Mouse (Mus musculus): Measurements from ENCODE around the gene Snx22.

GRCm38 (mm10) chr9:66087062-66087461, 17.5 kb upstream of the Snx22 start:
- no peak for TF ChIP-seq TCF12 (IDR thresholded peaks at IDR 0.05; ENCODE audit: insufficient read depth, poor library complexity, severe bottlenecking)
- no peak for TF ChIP-seq POLR2A (IDR thresholded peaks at IDR 0.05; ENCODE audit: insufficient read length, low read depth)
- TF ChIP-seq POLR2AphosphoS2 (IDR thresholded peaks at IDR 0.05; ENCODE audit: insufficient read length, low read depth), result peak; percentile 17
- TF ChIP-seq MAX (IDR thresholded peaks at IDR 0.05; ENCODE audit: low read depth), result no peak
- no peak for TF ChIP-seq TCF3 (IDR thresholded peaks at IDR 0.05; ENCODE audit: insufficient read length, low read depth)
- peak in 2 of 3 experiments; percentile 78 to 81 for TF ChIP-seq MYOD1 (IDR thresholded peaks at IDR 0.05; ENCODE audit: control insufficient read depth in 1 of 3, insufficient read length in 2 of 3, low read depth in 2 of 3)
- TF ChIP-seq SRF (IDR thresholded peaks at IDR 0.05; ENCODE audit: control insufficient read depth, insufficient read length, low read depth), result no peak
- no peak for TF ChIP-seq CEBPB (IDR thresholded peaks at IDR 0.05; ENCODE audit: insufficient read depth, poor library complexity, severe bottlenecking)
- no peak for TF ChIP-seq E2F4 (IDR thresholded peaks at IDR 0.05; ENCODE audit: insufficient read depth)
- TF ChIP-seq USF1 (IDR thresholded peaks at IDR 0.05; ENCODE audit: low read depth), result no peak
- no peak for TF ChIP-seq REST (IDR thresholded peaks at IDR 0.05; ENCODE audit: insufficient read depth, insufficient read length)

All from myocyte (in vitro differentiated cells).